Mouse (Mus musculus) urinary bladder, postnatal 10 days (tissue): ENCODE measurements around the gene Nwd2.

Experiments used
- DNase-seq: peaks from one replicate; pipeline ENCODE4 v3.0.0; 2022; ENCODE audit warnings: low spot score

Nwd2 gene

DNA sequence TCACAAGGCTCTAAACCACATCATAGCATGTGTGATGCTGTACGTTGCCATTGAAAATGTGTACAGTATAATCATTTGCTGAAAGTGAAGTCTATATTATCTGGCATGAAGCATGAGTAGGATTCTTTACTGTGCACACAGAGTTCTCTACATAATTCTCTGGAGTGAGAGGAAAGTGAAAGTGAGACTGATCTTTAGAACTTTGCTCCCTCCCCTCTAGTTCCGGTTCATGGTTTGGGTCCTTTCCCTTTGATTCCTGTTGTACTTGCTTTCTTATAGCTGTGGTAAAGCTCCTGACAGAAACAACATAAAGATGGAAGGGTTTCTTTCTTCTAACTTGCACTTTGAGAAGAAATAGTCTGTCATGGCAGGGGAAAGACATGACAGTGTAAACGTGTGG lies 107.0 kb downstream of the Nwd2 start:
- DNase-seq, result no peak

DNA sequence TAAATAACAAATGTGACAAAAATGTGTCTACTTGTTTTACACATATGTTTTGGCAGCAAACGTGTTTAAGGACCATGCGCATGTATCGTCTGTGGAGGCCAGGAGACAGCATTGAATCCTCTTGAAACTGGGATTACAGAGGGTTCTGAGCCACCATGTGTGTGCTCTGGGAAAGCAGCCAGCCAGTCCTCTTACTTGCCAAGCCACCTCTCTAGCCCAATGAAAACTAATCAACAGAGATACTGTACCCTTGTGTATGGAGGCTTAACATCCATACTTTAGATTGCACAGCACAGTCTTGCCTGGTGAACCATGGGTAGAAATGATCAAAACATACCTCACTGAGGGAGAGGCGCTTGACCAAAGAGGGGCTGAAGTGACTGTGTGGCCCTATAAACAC lies 117.0 kb downstream of the Nwd2 start:
- DNase-seq, result no peak

DNA sequence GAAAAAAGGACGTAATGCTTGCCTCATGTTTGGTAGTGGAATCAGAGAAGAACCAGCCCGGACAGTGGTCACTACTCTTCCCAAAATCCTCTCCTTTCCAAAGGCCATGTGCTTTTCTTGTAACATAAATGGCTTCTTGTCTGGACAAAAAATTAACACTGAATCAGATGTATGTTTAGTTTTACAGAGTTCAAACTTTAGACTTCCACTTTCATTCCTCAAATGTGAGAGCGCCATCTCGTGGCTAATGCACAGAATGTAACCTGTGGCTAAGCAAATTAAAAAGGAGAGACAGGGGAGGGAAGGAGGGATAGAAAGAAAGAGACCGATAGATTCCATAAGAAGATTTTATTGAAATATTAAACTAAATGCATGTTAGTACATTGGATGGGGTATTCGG lies 117.8 kb downstream of the Nwd2 start:
- no peak for DNase-seq

DNA sequence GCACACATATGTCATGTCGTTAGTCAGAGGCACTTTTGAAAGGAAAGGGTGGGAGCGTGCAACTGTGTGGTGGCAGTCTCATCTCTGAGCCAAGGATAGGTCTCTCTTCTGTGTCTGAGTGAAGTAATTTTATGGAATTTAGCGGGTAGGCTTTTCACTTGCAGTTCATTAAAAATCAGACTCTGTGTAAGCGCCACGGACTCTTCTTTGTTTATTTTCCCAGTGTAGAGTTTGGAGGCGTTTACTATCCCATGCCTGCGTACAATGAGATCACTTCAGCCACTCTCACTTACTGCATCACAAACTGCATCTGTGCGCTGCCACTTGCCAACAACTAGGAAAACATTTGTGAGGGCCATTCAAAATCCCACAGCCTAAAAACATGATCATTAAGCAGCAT lies 118.6 kb downstream of the Nwd2 start:
- DNase-seq, result no peak

DNA sequence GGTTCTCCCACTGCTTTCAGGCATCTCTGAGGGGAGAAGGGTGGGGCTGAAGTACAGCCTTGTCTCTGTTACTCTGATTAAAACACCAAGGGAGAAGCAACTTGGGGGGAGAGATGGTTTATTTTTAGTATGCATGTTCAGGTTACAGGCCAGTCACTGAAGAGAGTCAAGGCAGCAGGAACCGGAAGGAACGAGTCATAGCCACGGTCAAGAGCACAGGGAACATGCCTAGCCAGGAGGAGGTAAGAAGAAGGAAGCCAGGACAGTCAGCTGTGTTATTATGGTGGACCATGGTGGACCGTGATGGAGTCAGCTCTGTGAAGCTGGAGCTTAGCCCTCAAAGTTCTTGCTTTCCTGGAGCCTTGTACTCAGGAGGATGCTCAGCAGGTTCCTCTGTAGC lies 119.3 kb downstream of the Nwd2 start:
- DNase-seq, result no peak

DNA sequence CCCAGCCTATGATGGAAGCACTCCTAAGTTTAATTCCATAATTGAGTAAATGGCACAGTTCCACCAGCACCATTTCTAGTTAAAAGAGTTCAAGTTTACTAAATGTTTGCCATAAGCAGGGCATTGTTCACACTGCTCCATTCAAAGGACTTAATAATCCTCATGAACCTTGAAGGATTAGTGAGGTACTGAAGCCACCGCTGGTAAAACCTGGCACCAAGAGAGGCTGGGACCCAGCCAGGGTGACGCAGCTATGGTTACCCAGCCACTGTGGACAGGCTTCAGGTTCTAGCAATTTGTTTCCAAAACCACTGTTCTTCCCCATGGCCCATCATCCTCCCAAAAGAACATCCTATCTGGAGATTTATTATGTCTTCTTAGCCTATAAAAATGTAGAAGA lies 124.1 kb downstream of the Nwd2 start:
- DNase-seq, result no peak

DNA sequence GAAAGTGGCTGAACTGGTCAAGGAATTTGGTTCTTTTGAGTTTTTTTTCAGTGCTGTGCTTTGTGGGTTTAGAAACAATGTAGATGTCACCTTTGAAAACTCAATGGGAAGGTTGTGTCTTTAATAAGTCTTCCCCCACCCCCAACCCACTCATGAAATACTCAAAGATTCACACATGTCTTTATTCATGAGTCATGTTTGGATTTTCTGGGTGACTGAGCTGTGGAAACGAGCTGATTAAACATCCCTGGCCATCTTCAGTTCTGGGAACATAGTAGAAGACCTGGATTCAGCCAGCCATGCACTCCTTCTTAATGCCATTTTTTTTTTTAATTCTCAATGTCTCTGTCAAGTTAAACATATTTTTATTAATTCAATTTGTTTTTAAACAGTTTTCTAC lies 124.7 kb downstream of the Nwd2 start:
- no peak for DNase-seq

DNA sequence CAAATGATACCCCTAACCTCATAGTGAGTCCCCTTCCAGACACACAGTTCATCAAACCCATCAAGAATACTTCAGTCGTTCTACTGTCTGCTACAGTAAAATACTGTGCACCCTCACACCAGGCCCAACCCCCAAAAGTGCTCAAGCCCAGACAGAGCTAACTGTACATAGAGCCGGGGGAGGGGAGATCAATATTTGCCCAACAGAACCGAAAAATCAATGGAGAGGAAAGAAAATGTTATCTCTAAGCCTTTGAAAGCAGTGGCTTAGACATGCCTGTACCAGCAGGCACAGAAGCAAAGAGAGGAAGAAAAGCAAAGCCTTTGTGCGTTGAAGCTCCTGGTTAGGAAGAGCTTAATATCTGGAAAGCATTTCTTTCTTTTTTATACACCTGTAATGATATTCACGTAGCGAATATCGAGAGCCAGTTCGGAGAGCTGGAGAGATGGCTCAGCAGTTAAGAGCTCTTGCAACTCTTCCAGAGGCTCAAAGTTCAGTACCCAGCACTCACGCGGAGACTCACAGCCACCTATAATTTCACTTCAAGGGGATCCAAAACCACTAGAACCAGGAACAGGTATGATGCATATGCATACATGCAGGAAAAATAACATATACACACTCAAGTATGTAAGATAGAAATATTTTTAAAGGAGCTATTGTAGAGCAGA lies 139.4 kb downstream of the Nwd2 start:
- DNase-seq, result no peak

DNA sequence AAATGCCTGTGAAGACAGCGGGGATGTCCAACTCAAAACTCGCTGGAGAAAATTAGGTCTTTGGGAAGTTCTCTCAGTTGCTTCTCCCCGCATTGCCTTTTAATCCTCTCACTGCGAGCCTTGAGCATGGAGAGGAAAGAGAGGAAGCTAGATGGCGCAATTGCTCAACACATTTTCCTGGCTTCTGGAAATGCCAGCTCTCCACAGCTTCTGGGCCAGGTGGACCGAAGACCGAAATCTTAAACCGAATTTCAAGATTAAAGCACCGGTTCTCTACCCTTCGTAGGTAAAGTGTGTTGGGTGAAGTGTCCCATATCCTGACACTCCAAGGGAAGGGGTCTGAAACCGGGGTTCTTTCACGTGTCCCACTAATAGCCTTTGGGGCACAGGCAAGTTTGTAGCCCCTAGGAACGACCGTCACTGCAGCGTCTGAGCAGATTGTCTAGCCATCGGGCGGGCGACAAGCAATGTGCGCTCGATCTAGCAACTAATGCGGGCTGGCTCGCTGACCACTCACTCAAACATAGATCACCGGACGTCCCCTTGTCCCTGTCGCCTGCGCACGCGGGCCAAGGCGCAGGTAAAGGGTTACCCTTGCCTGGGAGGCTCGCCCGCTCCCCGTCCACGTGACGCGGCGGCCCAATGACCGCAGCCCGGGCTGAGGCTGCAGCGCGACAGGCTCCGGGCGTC lies 163.1 kb downstream of the Nwd2 start, which contains the start of gene 0610040J01Rik:
0610040J01Rik (plus strand) TSS at position 545 of the 690 bp plus-strand sequence.
- no peak for DNase-seq

DNA sequence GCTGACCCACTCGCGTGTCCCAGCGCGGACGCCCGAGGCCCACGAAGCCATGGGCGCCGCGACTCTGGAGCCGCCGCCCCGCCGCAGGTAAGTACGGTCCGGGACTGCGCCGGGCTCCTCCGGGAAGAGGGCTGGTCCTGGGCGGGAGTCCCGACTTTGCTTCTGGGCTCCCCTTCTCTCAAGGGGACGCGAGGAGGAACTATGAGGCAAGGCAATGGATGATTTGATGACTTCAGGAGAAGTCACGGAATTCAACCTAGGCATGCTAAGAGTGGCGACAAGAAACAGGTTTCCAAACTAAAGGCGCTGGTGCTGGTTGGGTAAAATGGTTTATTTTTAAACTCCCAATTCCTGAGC lies 163.6 kb downstream of the Nwd2 start:
- DNase-seq, result no peak

DNA sequence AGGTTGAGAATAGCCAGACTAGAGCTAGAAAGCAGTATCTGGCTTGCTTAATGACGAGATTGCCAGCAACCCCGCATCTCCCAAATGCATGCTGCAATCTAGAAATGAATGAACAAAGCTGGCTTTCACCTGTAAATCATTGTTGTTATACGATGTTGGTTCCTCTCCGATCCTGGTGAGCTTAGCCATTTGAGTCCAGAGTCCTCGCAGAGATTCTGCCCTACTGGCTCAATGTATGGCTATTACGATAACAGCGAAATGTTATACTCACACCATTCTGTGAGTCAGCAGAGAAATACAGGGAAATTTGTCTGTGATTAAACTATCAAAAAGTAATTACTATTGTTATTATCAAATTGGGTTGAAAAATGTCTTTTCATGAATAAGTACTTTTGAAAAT lies 167.7 kb downstream of the Nwd2 start:
- DNase-seq, result no peak

DNA sequence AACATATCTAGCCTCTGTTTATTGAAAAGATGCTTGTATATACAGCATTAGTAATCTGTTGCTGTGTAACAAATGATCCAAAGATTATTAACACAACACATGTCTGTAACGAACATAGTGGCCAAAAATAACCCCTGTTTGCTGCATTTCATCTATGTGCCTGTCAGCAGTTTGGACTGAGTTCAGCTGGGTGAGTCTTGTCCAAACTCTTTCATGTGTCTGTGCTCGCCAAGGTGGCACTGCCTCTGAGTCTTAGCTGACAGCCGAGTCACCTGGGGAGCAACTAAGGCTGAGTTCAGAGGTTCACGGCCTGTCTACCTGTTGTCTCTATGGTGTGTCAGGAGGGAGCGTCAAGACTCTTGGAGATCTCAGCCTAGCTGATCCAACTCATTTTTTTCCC lies 168.4 kb downstream of the Nwd2 start:
- no peak for DNase-seq

DNA sequence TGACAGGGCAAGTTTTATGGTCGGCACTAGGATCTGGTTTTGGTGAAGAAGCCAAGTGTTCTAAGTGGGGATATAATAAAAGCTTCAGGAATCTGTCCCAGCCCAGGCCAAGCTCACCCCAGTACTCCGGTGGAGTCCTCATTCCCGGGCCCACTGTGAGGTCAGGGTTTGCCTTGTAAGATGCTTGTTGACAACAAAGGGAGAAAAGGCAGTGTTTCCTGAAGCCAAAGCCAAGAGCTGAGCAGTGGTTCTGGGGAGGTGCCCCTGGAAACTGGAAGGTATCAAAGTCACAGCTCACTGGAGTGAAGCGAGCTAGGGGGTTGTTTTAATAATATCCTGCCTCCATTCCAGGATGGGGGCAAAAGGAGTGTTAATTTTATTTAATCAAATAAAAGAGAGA lies 170.1 kb downstream of the Nwd2 start:
- no peak for DNase-seq

DNA sequence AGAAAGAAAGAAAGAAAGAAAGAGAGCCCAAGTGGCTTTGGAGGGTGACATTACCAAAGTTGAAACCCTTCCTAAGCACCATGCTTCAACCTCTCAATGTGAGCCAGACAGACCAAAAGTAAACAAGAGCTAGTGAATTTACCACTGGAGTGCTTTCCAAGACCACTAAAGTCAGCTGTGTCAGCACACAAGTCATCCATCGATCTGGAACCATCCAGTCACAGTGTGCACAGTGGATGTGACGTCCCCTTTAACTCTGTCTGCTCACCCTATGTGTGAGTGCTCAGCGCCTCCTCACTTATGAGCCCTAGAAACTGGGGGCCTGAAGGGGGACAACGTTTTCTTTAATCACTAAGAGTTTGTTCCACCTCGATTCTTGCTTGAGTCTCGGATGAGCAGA lies 170.6 kb downstream of the Nwd2 start:
- no peak for DNase-seq

DNA sequence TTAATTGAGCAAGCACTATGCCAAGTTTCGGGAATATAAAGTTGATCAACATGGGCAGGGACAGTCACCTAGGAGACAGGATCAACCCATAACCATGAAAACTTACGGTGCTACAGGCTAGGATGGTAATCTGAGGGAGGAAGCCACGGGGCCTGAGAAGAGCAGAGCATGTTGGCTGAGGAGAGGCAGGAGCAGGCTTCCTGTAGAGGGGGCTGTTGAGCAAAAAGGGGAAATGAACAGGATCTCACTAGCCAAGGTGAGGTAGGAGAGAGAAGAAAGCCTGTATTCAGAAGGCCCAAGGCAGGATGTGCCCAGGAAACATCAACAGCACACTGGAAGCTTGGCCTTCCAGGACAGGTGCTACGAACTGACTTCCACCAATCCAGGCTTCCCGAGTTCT lies 172.3 kb downstream of the Nwd2 start:
- DNase-seq, result no peak

DNA sequence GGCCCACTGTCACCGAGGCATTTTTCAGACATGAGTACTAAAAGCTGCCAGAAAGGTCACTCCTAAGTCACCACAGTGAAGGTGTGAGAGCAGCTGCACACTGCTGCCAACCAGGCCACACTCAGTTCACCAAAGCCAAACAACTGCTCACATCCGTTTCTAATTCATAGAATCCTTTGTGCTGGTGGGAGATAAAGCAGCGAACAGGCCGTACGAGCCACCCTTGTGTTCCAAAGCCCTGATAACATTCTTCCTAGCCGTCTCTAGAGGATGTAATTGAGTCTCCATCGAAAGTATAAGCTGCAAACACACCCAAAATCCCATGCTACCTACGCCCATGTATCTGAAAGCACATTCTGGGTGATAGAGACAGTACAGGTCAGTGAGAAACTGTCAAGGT lies 173.0 kb downstream of the Nwd2 start:
- DNase-seq, result no peak

DNA sequence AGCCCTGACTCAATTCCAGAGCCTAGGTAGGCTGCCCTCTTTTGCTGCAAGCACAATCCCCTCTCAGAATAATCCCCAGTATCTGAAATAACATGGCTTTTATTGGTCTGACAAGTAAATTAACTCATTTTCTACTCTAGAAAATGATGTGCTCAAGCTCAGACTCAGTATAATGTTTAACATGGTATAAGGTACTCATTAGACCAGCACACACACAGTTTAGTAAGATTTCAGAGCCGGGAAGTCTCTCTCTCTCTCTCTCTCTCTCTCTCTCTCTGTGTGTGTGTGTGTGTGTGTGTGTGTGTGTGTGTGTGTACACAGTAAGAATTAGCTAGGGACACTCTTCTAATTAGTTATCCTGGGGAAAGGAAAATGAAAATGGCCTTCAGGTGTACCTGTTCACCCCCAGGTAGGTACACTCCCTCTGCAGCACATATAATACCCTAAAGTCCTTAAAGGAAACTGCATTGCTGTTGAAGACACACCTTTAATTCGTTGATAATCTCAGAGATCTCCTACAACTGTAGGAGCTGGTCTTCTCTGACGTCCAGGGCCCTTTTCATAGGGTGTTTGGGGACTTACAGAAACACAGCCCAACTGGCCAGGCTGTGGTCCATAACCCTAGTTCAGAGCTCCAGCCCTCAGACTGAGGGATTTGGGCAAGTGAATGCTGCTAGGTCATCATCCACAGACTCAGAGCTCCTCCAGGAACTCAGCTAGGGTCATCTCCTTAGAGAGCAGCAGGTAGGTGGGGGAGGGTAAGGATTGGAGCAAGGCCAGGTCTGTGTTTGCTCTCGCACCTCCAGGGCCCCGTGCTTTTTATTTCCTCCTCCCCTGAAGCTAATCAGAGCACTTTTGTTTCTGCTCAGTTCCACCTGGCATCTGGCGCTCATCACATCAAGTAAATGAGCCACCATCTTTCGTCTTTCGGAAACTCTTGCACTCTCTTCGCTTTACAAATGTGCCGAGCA lies 174.7 kb downstream of the Nwd2 start:
- DNase-seq, result no peak

DNA sequence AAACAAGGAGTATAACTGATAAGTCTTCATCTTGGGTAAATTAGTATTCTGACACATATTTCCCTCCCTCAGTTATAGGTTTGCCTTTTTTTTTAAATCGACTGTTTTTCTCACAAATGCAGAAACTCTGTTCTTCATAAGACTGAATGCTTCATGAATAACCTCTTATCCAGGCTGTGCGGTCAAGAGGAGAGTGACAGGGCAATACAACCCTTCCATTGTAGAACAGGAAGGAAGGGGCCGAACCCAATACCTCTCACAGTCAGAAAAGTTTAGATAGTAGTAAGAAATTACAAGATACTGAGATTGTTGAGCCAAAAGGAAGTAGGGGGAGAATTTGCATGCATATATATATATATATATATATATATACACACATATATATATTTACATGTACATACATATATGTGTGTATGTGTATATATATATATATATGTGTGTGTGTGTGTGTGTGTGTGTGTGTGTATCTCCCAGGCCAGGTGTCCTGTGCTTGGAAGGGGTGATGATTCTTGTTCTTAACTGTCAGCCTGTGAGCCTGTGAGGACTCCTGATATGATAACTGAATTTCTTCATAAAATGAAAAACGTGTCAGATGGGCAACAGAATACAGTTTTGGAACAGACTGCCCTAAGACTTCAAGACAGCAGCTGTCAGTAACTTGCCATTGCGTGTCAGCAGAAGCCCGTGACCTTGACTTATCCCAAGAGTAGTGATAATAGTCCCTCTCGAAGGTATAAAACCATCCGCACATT lies 175.9 kb downstream of the Nwd2 start:
- DNase-seq, result no peak

DNA sequence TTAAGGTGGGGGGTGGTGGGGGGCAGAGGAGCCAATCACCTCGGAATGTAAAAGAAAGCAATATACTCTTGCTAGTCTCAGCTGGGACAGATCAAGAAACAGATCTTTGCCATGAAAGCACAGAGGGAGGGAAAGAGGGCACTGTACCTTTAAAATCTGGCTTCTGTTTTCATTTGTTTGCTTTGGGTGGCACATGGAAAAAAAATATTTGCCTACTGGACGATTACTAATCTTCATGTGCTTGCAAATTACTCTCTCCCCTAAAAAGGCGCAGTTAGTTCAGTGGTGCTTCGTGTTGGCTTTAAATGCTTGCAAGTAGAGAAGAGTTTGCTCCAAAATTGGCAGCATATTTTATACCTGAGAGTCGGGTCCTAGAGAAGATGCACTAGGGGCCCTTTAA lies 177.0 kb downstream of the Nwd2 start:
- no peak for DNase-seq

DNA sequence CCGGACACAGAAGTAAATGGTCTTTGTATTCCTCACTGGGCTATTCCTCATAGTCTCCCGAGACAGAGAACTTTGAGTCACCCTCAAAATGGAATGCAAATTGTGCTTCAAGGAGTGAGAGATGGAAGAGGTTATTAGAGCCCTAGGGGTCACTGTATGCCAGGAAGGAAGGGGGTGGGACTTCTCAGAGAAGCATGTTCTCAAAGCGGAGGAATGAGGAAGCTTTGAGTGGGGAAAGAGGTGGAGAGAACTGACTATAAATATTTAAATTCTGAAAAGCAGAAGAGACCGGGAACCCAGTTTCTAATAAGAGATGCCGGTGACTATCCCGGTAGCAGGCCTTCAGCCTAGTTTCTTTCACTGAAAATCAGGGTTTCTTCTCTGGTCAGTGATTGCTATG lies 178.1 kb downstream of the Nwd2 start:
- DNase-seq, result no peak

DNA sequence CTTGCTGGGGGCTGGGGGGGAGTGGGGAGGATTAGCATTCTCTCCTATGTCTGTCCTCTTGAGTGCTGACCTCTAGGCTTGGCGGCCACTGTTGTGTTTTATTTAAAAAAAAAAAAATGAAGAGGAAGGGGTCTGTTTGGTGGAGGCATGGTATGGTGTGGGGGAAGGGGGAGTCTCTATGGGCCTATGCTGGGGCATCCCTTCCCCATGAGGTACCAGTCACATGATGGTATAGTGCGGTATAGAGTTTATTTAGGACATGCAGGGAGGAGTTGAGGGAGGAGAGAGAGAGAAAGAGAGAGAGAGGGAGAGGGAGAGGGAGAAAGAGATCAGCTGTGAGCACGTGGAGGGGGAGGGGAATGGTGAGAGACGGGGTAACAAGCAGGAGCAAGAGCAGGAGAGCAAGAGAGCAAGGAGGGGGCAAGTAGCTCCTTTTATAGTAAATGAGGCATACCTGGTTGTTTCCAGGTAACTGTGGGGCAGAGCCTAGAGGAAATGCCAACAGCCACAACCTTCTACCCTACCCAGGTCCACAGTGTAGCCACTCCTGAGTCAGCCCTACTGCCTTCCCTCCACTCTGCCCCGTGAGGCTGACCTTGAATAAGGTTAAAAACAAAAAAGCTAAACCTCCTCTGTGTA lies 178.6 kb downstream of the Nwd2 start:
- DNase-seq, result no peak
